Mouse (Mus musculus) bone marrow macrophage, adult 2 months (primary cell): ENCODE results near the gene Capzb. TPM values are rescaled to one million over a fixed set of nuclear protein-coding genes. Genes with fewer than 3 reads are reported as not detected.

Experiments
- H3K27ac ChIP-seq: 2 replicates; pipeline ENCODE4 v1.5.1; 2012; ENCODE audit warnings: low read depth, low read length; ENCODE audit not compliant: insufficient read depth
- H3K4me1 ChIP-seq: 2 replicates; pipeline ENCODE4 v1.6.1; 2012; ENCODE audit warnings: low read length; ENCODE audit not compliant: control insufficient read depth, insufficient read depth
- H3K4me3 ChIP-seq: 2 replicates; pipeline ENCODE4 v1.5.1; 2012; ENCODE audit warnings: mild to moderate bottlenecking, low read length, moderate library complexity; ENCODE audit not compliant: insufficient read depth
- CTCF ChIP-seq: IDR thresholded peaks from 2 replicates; pipeline ENCODE4 v1.5.1; 2012; ENCODE audit warnings: low read depth, mild to moderate bottlenecking, low read length, moderate library complexity
- POLR2A ChIP-seq: IDR thresholded peaks from 2 replicates; pipeline ENCODE4 v1.6.1; 2012; ENCODE audit warnings: mild to moderate bottlenecking, low read depth, low read length, borderline replicate concordance
- polyA plus RNA-seq: library from polyadenylated mRNA; stranded (reverse); fragments of >200 nt; gene quantifications from 2 replicates; pipeline ENCODE4 v1.2.4, GENCODE M21; 2012; ENCODE audit not compliant: missing spikeins, insufficient read depth, insufficient read length

Capzb gene
- polyA plus RNA-seq, 1 experiment, result 483 TPM

DNA sequence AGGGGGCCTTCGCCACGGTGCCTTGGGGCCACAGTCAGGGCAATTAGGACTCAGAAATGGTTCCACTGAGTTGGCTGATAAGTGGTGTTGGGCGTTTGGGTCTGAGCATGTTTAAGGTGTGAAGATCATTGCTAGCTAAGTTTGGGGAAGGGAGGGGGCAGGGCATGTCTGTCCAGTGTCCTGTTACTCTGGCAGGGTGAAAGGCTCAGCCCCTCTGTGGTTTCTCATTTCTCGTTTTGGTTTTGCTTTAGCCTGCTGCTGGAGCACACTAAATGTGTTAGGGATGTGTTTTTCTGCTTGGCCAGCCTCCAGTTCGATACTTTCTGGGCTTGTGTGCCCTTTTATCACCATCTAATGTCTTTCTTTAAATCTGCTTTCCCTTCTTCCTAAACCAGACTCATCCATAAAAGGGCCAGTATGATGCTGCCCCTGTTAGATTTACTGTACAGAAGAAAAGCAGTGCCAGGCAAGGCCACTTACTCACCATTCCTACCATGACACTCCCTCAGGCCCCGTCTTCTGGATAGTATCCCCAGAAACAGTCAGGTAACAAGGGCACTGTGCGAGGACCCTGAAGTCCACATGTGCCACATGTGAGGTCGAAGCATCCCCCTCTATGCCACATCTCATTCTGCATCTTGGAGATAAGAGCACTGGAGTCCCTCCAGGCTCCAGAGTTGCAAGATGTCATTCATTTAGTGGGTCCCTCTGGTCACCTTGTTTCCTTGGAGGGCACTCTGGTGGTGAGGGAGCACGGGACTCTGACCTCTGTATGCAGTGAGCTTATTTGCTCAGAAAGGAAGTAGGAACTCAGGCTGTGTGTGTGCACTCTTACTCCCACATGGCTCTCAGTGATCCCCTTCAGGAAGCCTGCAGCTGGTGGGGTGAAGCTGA is 15.8 kb downstream of the Capzb start:
- Histone ChIP-seq H3K4me1 (peaks cover 77% of the 10 kb centered on the region), H3K27ac (peak overlapping the region; percentile 90), H3K4me3 (peak overlapping the region; percentile 24)
- TF ChIP-seq CTCF (no peak), POLR2A (no peak)

DNA sequence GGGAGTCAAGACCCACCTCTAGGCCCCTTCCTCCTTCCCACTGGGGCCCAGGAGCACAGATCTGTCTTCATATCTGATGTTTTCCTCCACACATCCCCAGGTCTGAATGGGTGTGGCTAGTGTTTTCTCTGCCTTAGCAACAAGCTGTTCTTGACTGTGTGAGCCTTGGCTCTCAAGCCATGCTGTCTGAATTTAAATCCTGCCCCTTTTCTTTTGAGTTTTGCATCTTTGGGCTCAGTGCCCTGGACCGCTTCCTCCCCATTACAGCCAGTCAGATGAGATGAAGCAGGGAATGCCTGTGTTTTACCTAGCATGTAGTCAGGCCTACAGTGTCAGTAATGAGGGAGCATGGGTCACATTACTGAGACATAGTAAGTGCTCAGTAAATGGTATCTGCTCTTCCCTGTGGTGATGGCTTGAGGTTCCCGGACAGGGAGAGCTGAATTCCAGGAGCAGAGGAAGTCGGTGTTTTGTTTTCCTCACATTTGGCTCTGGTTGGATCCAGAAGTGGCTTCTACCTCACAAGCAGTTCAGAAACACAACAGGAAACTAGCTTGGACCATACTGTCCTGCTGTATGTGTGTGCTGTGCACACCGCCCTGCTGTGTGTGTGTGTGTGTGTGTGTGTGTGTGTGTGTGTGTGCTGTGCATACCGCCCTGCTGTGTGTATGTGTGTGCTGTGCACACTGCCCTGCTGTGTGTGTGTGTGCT is 16.6 kb downstream of the Capzb start:
- TF ChIP-seq CTCF (no peak), POLR2A (no peak)
- peak overlapping the region; percentile 90 for H3K27ac ChIP-seq
- H3K4me3 ChIP-seq, result no peak overlapping the region
- peaks cover 77% of the 10 kb centered on the region for H3K4me1 ChIP-seq

DNA sequence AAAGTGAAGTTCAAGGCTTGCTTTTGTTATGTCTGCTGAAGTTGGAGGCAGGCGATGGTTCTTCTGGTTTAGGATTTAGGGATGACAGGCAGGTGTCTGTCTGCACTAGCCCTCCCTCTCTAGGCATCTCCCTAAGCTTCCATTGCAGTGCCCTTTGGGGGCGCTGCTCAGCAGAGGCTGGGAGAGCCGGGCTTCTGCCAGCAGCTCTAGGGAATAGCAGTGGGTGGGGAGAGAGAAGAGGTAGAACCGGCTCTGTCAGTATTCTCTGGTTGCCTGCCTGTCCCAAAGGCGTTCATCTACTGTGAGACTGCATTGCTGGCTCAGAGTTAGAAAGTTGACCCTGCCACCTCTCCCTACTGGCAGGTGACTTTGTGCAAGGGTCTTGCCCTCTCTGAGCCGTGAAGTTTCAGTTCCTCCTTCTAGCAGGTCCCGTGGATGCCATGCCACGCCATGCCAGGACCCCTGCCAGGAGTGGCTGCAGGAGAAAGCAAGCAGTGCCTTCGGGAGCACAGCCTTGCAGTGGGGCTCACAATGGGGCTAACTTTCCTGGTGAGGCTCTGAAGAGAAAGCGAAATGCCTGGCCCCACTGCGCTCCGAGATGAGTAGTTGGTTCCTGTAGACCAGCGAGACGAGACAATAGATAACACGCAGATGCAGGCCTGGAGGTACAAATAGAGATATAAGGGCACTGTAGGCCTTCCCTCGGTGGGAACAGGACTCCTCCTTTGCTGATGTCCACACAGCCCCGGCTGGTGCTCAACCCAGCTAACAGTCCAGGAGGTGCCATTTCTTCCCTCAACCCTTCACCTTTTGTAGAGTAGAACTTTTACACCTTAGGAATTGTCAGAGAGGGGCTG is 19.5 kb downstream of the Capzb start:
- peak; percentile 45; the same call in 1 of the 2 replicates for TF ChIP-seq CTCF
- TF ChIP-seq POLR2A, result no peak
- H3K4me3 ChIP-seq, result no peak overlapping the region
- H3K27ac ChIP-seq, result peak overlapping the region; percentile 8
- H3K4me1 ChIP-seq, result peaks cover 95% of the 10 kb centered on the region

DNA sequence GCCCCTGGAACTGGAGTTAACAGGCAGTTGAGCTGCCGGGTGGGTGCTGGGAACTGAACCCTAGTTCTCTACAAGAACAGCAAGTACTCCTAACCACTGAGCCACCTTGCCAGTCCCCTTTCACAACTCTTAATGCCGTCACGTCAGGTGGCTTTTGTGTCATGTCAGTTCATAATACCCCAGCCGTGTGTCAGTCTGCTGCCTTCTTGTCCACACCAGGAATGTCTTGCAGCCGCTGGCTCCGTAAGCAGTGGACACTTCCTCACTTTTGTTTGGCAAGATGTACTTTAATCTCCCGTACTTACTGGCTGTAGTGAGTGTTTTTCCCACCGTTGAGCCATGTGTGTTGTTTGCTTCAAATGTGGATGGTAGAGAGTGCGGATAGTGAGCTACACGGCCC is 20.4 kb downstream of the Capzb start:
- H3K4me3 ChIP-seq, result no peak overlapping the region
- no peak for TF ChIP-seq CTCF
- no peak for TF ChIP-seq POLR2A
- H3K4me1 ChIP-seq, result peaks cover 96% of the 10 kb centered on the region
- H3K27ac ChIP-seq, result peak overlapping the region; percentile 46

DNA sequence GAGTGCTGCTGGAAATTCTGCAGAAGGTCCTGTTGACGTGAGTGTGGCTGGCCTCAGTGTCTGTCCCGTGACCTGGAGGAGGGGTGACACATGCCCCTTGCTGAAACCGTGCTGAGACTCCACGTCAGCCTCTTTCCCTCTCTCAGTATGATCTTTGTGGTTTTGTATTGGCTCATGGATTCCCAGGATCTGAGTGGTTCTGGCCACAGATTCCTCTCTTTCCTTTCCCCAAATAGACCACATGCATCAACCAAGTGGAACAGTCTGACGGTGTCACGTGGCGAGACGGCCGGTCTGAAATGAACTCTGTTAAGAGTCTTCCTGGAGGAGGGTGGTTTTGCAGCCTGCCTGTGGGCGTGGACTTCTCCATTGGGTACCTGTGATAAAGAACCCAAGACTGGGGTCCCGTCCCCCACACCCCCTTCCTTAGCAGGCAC is 21.3 kb downstream of the Capzb start:
- no peak overlapping the region for H3K4me3 ChIP-seq
- peaks cover 100% of the 10 kb centered on the region for H3K4me1 ChIP-seq
- TF ChIP-seq POLR2A (no peak), CTCF (no peak)
- peak overlapping the region; percentile 60 for H3K27ac ChIP-seq

DNA sequence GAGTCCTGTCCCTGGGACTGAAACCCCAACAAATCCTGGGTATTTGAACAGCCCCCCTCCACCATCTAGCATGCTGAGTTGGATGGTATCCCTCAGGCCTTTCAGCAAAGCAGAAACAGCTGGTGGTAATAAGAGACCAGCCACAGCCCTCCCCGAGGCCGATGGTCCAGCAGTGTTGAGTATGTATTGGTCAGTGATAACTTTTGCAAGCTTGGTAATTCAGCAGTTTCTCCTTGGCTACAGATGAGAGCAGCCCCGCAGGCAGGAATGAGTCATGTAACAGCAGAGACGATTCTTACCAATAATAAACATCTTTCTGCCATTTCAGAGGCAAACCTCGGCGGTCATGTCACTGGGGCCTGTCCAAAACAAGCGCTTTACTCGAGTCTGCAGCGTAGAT is 23.9 kb downstream of the Capzb start:
- H3K27ac ChIP-seq, result no peak overlapping the region
- no peak for TF ChIP-seq POLR2A
- TF ChIP-seq CTCF, result no peak
- peaks cover 97% of the 10 kb centered on the region for H3K4me1 ChIP-seq
- H3K4me3 ChIP-seq, result no peak overlapping the region

DNA sequence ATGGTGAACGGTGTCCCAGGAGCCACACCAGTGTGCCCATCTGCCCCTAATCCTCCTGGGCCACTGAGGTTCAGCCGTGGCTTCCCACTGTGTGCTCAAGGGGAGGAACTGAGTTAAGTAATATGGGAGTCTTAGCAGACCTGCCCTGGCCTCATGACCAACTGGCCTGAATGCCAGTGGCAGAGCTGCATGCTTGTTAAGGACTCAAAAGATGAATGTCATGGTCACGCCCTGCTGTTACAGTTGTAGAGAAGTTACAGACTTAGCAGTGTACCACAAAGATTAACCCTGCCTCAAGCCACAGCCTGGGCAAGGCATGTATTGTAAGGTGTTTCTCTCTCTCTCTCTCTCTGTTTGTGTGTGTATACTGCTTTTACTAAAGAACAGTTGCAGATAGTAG is 25.8 kb downstream of the Capzb start:
- Histone ChIP-seq H3K27ac (peak overlapping the region; percentile 32), H3K4me1 (peaks cover 88% of the 10 kb centered on the region), H3K4me3 (no peak overlapping the region)
- TF ChIP-seq CTCF (no peak), POLR2A (no peak)

DNA sequence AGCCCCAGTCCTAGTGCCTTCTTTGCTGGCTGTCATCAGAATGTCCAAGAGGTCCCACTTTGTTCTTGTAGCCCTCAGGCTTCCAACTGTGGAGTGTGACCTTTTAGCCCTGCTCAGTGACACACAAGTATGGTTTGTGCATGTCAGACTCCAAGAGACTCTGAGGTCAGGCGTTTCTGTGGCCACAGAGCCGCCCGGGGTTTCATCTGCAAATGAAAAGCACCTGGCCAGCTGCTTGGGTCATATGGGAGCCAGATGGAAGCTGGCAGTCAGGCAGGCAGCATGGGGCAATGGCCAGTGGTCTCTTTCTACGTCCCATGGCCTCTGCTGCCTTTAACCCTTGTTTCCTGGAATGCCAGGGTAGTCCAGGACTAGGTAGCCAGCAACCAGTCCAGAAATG is 27.0 kb downstream of the Capzb start:
- Histone ChIP-seq H3K4me3 (no peak overlapping the region), H3K4me1 (peaks cover 78% of the 10 kb centered on the region), H3K27ac (no peak overlapping the region)
- TF ChIP-seq CTCF (no peak), POLR2A (no peak)

DNA sequence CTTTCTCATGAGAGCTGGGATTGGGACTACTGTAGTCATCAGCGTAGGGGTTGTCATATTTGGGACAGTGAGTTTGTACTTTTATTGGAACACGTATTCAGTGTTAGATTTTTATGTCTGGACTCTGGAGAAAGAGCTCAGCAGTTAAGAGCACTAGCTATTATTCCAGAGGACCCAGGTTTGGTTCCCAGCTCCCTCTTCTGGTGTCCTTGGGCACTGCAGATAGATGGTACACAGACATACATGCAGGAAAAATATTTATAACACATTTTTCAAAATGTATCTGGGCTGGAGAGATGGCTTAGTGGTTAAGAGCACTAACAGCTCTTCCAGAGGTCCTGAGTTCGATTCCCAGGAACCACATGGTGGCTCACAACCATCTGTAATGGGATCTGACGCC is 28.3 kb downstream of the Capzb start:
- TF ChIP-seq POLR2A, result no peak
- no peak; the same call in none of the 2 replicates for TF ChIP-seq CTCF

DNA sequence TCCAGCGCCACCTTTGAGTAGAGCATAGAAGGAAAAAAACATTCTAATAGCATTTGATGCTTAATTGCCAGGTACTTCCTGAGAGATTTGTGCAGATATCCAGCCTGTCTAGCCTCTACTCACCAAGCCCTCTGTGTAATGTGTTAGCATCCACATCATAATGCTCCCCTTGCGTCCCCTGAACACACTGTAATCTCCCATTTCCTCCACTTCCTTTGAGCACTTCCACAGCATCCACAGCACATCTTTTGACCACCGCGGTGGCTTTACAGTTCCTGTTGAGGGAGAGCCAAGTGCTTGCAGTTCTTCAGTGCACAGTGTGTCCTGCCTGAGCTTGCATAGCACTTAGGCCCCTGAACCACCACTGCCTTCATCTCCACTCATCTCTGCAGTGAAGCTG is 29.1 kb downstream of the Capzb start:
- Histone ChIP-seq H3K27ac (no peak overlapping the region), H3K4me1 (peaks cover 64% of the 10 kb centered on the region)

More for the DNA sequence above, 28.3 kb downstream of the Capzb start:
- H3K4me3 ChIP-seq, result no peak overlapping the region
- H3K4me1 ChIP-seq, result peaks cover 68% of the 10 kb centered on the region
- H3K27ac ChIP-seq, result no peak overlapping the region

More for the DNA sequence above, 29.1 kb downstream of the Capzb start:
- TF ChIP-seq CTCF (no peak), POLR2A (no peak)
- H3K4me3 ChIP-seq, result no peak overlapping the region
